Mouse (Mus musculus) embryonic facial prominence, embryonic 15.5 days (tissue): ENCODE data around the gene Cnih3. TPM values are rescaled to one million over a fixed set of nuclear protein-coding genes. Genes with fewer than 3 reads are reported as not detected.

ENCODE experiments used
- ATAC-seq: fragments of 200-750 bp; cut with Nextera tagmentation; 2 replicates; pipeline ENCODE4 v1.8.0; 2017; ENCODE audit warnings: low read depth, moderate TSS enrichment; ENCODE audit not compliant: insufficient number of reproducible peaks, low FRiP score, low TSS enrichment
- H3K27ac ChIP-seq: fragments of 300-500 bp; sonication (generic); replicated peaks from 2 replicates; pipeline ENCODE4 v1.5.1; 2015; ENCODE audit warnings: mild to moderate bottlenecking, inconsistent platforms
- H3K27me3 ChIP-seq: fragments of 300-500 bp; sonication (generic); 2 replicates; pipeline ENCODE4 v1.6.1; 2015; ENCODE audit warnings: inconsistent platforms
- H3K36me3 ChIP-seq: fragments of 300-500 bp; sonication (generic); 2 replicates; pipeline ENCODE4 v1.6.1; 2015; ENCODE audit warnings: mild to moderate bottlenecking, inconsistent platforms
- H3K4me1 ChIP-seq: fragments of 300-500 bp; sonication (generic); 2 replicates; pipeline ENCODE4 v1.6.1; 2015; ENCODE audit warnings: inconsistent platforms
- H3K4me2 ChIP-seq: fragments of 300-500 bp; sonication (generic); replicated peaks from 2 replicates; pipeline ENCODE4 v1.6.1; 2015; ENCODE audit warnings: mild to moderate bottlenecking, inconsistent platforms
- H3K4me3 ChIP-seq: fragments of 300-500 bp; sonication (generic); replicated peaks from 2 replicates; pipeline ENCODE4 v1.5.1; 2015; ENCODE audit warnings: mild to moderate bottlenecking, inconsistent platforms
- H3K9ac ChIP-seq: fragments of 300-500 bp; sonication (generic); 2 replicates; pipeline ENCODE4 v1.6.1; 2015; ENCODE audit warnings: inconsistent platforms
- H3K9me3 ChIP-seq: fragments of 300-500 bp; sonication (generic); replicated peaks from 2 replicates; pipeline ENCODE4 v1.6.1; 2016; ENCODE audit warnings: inconsistent platforms
- WGBS: fragments of 180-500 bp; shearing (Covaris S2); methylation state at CpG from one replicate; pipeline ENCODE4 v1.1.7; 2015; 5-methylcytosine and 5-hydroxymethylcytosine counted together
- polyA plus RNA-seq: library from polyadenylated mRNA; unstranded; fragments of >200 nt; fragmentation: Nextera tagmentation; extraction: Ambion mirVana; gene quantifications from 2 replicates; pipeline ENCODE4 v1.2.1, GENCODE M21; 2015

Cnih3 gene
- polyA plus RNA-seq, 1 experiment from 2014 or later = 1.8 TPM

DNA sequence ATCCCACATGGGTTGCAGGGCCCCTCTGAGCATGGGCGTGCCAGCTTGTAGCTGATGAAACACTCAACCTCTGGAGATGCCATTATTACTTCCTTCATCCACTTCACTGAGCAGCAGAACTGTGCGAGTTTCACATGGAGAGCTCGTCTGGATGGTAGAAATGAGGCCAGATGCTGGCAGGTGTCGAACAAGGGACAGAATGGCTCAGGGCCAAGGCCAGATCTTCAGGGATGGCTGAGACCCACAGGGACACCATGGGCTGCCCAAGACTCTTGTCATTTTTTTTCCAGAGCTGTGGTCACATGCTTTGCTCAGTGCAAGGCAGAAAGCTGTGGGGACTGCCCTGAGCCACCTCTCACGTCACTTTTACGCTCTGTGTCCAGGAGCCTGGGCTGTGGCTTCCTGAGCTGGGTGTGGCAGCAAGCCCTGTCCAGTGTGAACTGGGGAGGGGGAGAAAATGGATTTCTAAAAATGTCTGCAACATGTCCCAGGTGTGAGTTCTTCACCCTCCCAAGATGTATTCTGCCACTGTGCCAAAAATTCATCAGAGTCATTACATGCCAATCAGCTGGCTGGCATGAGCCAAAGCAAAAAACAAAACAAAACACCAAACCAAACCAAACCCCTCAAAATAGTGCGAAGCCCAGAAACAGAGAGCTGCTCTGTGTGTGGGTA is 107.1 kb downstream of the Cnih3 start:
- Histone ChIP-seq H3K9me3 (no peaks in the 10 kb centered on the region), H3K27me3 (no peaks in the 10 kb centered on the region)

DNA sequence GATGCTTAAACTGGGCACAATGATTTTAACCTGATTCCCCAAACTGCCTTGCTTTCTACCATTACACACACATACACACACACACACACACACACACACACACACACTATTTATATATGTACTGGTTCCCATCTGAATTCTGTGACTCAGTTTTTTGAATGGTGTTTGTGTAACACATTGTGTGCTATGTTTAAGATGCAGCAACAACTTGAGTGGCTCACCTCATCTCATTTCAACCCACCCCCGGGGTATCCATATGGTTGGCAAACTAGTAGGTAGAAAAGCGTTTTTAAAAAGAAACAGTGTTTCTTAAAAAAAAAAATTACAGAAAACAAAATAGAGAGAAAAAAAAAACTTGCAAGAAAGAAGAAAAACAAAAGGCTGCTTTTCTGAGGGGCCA is 107.9 kb downstream of the Cnih3 start:
- Histone ChIP-seq H3K27me3 (no peaks in the 10 kb centered on the region), H3K9ac (no peak overlapping the region), H3K4me3 (no peak overlapping the region), H3K4me1 (peaks cover 16% of the 10 kb centered on the region; the same call in 1 of the 2 replicates), H3K9me3 (no peaks in the 10 kb centered on the region), H3K4me2 (no peak overlapping the region), H3K36me3 (no peaks in the 10 kb centered on the region), H3K27ac (no peak overlapping the region)
- no peak for ATAC-seq
- WGBS = 65% methylated on average over 2 of the region's 2 CpGs

More for the DNA sequence above, 107.1 kb downstream of the Cnih3 start:
- Histone ChIP-seq H3K4me3 (no peak overlapping the region), H3K9ac (no peak overlapping the region), H3K27ac (no peak overlapping the region), H3K4me2 (no peak overlapping the region), H3K36me3 (no peaks in the 10 kb centered on the region), H3K4me1 (peaks cover 16% of the 10 kb centered on the region; the same call in 1 of the 2 replicates)
- WGBS = 62% methylated on average over 7 of the region's 7 CpGs
- ATAC-seq = no peak

DNA sequence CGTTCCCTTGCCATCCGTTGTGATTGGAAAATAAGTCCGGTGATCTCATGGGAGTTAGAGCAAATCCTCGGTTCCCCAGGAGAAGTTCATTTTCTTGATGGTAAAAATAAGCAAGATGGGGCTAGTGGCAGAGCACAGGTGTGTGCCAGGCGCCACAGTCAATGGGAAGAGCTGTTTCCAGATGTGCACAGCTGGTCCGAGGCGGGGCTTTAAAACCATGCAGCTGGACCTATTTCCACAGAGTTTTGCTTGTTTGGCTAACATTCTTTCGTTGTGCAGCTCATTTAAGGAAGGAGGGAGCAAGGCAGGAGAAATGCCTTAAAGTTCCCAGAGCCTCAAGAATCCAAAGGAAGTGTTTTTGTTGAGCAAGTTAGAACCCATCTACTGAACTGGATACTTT is 109.1 kb downstream of the Cnih3 start:
- Histone ChIP-seq H3K27me3 (no peaks in the 10 kb centered on the region), H3K4me1 (peaks cover 18% of the 10 kb centered on the region; the same call in 1 of the 2 replicates), H3K4me2 (no peak overlapping the region), H3K4me3 (no peak overlapping the region), H3K27ac (no peak overlapping the region), H3K9ac (no peak overlapping the region), H3K36me3 (no peaks in the 10 kb centered on the region), H3K9me3 (no peaks in the 10 kb centered on the region)
- WGBS = 47% methylated on average over 8 of the region's 8 CpGs
- no peak for ATAC-seq

DNA sequence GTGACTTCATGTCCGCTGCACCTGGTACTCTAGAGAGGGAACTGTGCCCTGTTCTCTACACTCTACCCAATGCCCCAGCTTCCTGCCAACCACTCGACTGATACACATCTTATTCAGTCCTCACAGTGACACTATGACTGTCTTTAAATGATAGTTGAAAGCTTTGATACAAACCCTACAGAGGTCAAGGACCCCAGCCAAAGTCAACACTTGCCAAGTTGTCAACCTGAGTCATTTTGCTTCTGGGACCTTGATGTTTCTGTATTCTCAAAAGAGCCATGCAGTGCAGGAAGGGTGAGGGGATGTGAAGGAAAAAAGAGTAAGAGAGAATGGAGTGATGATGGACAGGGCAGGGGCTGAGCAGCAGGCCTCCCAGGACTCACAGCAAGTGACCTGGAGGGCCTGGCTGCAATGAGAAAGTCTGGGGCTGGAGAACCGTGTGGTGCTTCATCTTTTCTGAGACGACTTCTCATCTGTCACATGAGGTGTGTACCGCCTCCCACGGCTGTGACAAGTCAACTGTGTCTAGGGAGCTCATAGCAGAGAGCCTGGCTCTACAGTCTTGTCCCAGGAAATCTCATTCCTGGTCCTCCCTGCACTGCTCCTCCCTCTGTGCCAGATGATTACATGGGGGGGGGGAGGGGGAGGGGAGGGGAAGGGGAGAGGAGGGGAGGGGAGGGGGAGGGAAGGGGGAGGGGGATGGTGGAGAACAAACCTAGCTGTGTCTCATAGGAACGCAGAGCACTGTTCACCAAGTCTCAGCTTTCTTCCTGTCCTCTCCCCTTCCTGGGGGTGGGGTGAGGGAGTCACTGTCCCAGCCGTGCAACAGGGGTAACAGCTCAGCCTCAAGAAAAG is 109.8 kb downstream of the Cnih3 start:
- Histone ChIP-seq H3K9ac (no peak overlapping the region), H3K36me3 (no peaks in the 10 kb centered on the region), H3K27ac (no peak overlapping the region), H3K27me3 (no peaks in the 10 kb centered on the region), H3K4me1 (peaks cover 24% of the 10 kb centered on the region; the same call in 1 of the 2 replicates), H3K4me2 (no peak overlapping the region), H3K4me3 (no peak overlapping the region), H3K9me3 (no peaks in the 10 kb centered on the region)
- WGBS = 61% methylated on average over 8 of the region's 8 CpGs
- ATAC-seq = no peak

DNA sequence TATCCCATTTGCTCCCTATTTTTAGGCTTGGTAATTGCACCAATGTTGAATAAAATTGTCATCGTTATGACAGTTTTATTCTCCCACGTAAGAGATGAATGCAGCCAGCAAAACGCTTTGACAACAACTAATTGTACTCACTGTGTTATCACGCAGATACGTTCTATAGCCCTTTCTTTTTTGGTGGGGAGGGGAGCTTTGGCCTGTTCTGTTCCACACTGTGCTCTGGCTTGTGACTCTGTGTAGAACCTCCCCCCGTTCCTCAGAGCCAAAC is 110.4 kb downstream of the Cnih3 start:
- no peak overlapping the region for H3K27ac ChIP-seq
- H3K9ac ChIP-seq = no peak overlapping the region
- WGBS = 85% methylated on average over 6 of the region's 6 CpGs
- no peaks in the 10 kb centered on the region for H3K9me3 ChIP-seq
- no peaks in the 10 kb centered on the region for H3K27me3 ChIP-seq
- no peaks in the 10 kb centered on the region for H3K36me3 ChIP-seq
- H3K4me3 ChIP-seq = no peak overlapping the region
- ATAC-seq = no peak
- peaks cover 24% of the 10 kb centered on the region; the same call in 1 of the 2 replicates for H3K4me1 ChIP-seq
- no peak overlapping the region for H3K4me2 ChIP-seq

DNA sequence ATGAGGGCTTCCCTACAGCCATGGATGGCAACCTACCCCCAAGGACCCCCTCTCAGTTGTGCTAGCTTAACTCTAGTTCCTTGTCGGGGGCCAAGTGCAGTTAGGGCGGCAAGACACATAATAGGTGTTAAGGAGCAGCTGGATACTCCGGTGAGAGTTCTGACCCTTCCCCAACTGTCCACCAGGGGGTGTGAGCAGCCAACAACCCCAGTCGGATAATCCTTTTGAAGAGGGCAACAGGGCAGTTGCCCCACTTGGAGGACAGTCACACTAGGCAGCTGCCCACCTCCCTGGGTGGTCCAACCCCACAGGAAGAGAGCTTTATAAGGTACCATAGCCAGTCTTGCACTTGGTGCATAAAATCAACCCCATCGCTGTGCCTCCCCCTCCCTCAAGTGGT is 112.6 kb downstream of the Cnih3 start:
- WGBS = 39% methylated on average over 5 of the region's 5 CpGs
- Histone ChIP-seq H3K27ac (no peak overlapping the region), H3K4me1 (peaks cover 18% of the 10 kb centered on the region; the same call in 1 of the 2 replicates), H3K4me2 (no peak overlapping the region), H3K4me3 (no peak overlapping the region), H3K27me3 (no peaks in the 10 kb centered on the region), H3K9ac (no peak overlapping the region), H3K9me3 (no peaks in the 10 kb centered on the region), H3K36me3 (no peaks in the 10 kb centered on the region)
- no peak for ATAC-seq

DNA sequence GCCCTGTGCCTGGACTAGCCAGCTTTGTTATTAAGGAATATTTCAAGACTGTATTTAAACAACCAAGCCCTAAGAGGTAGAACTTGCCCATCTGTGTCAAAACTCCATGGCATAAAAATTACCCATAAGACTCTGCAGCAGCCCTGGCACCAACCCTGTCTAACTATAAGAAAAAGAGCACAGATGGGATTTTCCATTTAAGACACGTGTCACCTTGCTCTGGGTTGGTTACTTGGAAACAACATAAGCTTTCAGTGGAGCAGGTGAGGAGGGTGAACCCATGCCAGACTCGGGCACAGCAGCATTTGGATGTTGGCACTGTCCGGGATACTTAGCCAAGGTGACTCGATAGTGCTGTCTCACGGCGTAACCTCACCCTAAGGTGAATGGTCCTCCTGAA is 113.6 kb downstream of the Cnih3 start:
- Histone ChIP-seq H3K4me1 (peaks cover 18% of the 10 kb centered on the region; the same call in 1 of the 2 replicates), H3K4me2 (no peak overlapping the region), H3K9ac (no peak overlapping the region), H3K4me3 (no peak overlapping the region), H3K36me3 (no peaks in the 10 kb centered on the region), H3K9me3 (no peaks in the 10 kb centered on the region), H3K27ac (no peak overlapping the region), H3K27me3 (no peaks in the 10 kb centered on the region)
- 93% methylated on average over 6 of the region's 6 CpGs for WGBS
- ATAC-seq = no peak

DNA sequence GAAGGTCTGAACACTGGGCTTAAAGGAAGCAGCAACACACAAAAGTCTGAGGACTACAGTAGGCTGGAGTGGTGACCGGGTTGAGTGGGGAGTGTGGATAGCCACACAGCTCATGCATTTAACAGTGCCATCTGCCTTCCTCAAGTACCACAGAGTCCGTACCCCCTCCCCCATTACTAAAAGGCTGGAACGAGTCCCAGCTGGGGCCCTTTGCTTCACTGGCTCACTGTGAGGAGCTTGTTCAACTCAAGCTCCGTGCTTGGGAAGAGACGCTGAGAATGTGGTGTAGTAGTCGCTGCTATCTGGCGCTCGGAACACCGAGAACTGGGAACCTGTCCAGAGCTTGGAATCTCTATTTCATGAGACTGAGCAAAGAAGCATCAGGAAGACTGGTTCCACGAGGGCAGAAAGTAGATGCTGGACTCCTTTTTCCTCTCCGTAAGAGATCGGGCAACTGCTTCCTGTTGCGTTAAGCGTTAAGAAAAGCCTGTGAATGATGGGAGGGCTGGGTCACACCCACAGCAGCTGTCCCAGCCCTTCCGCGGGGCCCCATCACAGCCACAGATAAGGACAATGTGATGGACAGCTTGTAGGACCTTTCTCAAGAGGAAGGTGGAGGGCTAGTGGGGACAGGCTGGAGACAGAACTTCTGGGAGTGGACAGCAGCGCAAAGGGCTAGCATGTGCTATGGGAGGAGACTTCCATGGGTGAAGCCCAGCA is 114.3 kb downstream of the Cnih3 start:
- ATAC-seq = no peak

DNA sequence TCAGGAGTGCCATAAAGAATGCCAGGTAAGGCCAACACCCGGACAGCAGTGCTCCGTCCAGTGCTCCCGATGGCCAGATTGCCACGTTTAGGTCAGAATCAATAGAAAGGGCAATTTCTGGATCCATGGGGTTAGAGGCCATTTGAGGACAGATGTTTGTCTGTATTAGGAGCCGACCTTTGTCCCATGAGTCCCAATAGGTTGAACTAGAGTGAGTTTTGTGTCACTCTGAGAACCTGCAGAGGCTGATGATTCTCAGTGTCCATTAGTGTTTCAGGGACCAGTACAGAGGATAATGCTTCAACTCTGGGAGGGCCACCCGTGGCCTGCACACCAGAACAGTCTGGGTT is 114.9 kb downstream of the Cnih3 start:
- Histone ChIP-seq H3K27me3 (no peaks in the 10 kb centered on the region), H3K4me1 (peaks cover 8% of the 10 kb centered on the region; the same call in 1 of the 2 replicates), H3K4me2 (no peak overlapping the region), H3K4me3 (no peak overlapping the region), H3K9ac (no peak overlapping the region), H3K36me3 (no peaks in the 10 kb centered on the region), H3K9me3 (peaks cover 6% of the 10 kb centered on the region), H3K27ac (no peak overlapping the region)
- no peak for ATAC-seq
- 84% methylated on average over 6 of the region's 6 CpGs for WGBS

More for the DNA sequence above, 114.3 kb downstream of the Cnih3 start:
- Histone ChIP-seq H3K4me3 (no peak overlapping the region), H3K9ac (no peak overlapping the region), H3K27ac (no peak overlapping the region), H3K36me3 (no peaks in the 10 kb centered on the region), H3K4me2 (no peak overlapping the region), H3K9me3 (peaks cover 6% of the 10 kb centered on the region), H3K4me1 (peaks cover 12% of the 10 kb centered on the region; the same call in 1 of the 2 replicates), H3K27me3 (no peaks in the 10 kb centered on the region)
- 68% methylated on average over 17 of the region's 17 CpGs for WGBS

DNA sequence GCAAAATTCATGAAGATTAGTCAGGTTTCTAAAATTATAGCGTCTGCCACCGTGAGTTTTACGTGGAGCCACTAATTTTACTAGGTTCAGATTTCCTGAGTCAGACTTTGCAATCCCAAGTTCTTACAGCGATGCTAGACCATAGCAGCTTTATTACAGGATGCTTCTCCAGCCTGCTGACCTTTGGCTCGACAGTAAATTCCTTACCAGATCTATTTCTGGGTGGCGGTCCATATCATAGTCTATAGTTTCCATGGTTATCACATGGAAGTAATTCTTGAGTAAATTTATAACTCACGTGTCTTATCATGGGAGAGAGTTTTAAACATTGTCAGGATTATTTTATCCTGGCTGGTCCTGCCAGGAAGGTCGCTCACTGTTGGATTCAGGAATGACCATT is 117.0 kb downstream of the Cnih3 start:
- no peak overlapping the region for H3K4me2 ChIP-seq
- H3K4me3 ChIP-seq = no peak overlapping the region
- ATAC-seq = no peak
- H3K36me3 ChIP-seq = no peaks in the 10 kb centered on the region
- H3K9ac ChIP-seq = no peak overlapping the region
- no peak overlapping the region for H3K27ac ChIP-seq
- H3K4me1 ChIP-seq = peaks cover 8% of the 10 kb centered on the region; the same call in 1 of the 2 replicates
- H3K9me3 ChIP-seq = peaks cover 6% of the 10 kb centered on the region
- 55% methylated on average over 8 of the region's 8 CpGs for WGBS
- no peaks in the 10 kb centered on the region for H3K27me3 ChIP-seq

DNA sequence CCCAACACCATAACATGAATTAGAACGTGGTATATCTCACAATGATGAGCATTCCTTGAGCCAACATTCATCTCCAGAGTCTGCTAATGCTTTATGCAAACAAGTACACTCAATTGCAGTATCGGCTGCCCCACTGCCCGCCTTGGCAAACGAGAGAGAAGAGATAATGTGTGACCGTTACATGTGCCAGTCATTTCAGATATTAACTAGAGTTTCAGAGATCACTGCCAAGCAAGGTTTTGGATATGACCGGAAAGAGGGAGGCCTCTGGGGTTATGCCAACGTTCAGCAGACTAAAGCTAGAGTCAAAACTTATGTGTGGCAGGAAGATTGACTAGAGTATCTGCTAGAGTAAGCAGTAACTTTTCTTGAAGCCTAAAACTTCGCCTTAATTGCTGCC is 123.7 kb downstream of the Cnih3 start:
- no peak for ATAC-seq
- no peak overlapping the region for H3K27ac ChIP-seq
- H3K27me3 ChIP-seq = no peaks in the 10 kb centered on the region
- H3K4me1 ChIP-seq = no peaks in the 10 kb centered on the region
- H3K9ac ChIP-seq = no peak overlapping the region
- WGBS = 70% methylated on average over 8 of the region's 8 CpGs
- H3K4me2 ChIP-seq = no peak overlapping the region
- no peak overlapping the region for H3K4me3 ChIP-seq
- no peaks in the 10 kb centered on the region for H3K36me3 ChIP-seq
- H3K9me3 ChIP-seq = peaks cover 6% of the 10 kb centered on the region
